Mouse (Mus musculus) neural tube, embryonic 15.5 days (tissue): ENCODE data around the gene Lman2l. TPM values are rescaled to one million over a fixed set of nuclear protein-coding genes. Genes with fewer than 3 reads are reported as not detected.

Experiments
- ATAC-seq: fragments of 200-750 bp; cut with Nextera tagmentation; 2 replicates; pipeline ENCODE4 v1.8.0; 2017; ENCODE audit warnings: mild to moderate bottlenecking, moderate TSS enrichment, moderate library complexity; ENCODE audit not compliant: low FRiP score
- H3K27ac ChIP-seq: fragments of 300-500 bp; sonication (generic); replicated peaks from 2 replicates; pipeline ENCODE4 v1.5.1; 2015; ENCODE audit warnings: mild to moderate bottlenecking, inconsistent platforms
- H3K27me3 ChIP-seq: fragments of 300-500 bp; sonication (generic); replicated peaks from 2 replicates; pipeline ENCODE4 v1.6.1; 2015; ENCODE audit warnings: inconsistent platforms
- H3K36me3 ChIP-seq: fragments of 300-500 bp; sonication (generic); 2 replicates; pipeline ENCODE4 v1.6.1; 2015; ENCODE audit warnings: inconsistent platforms
- H3K4me1 ChIP-seq: fragments of 300-500 bp; sonication (generic); 2 replicates; pipeline ENCODE4 v1.6.1; 2015; ENCODE audit warnings: inconsistent platforms
- H3K4me2 ChIP-seq: fragments of 300-500 bp; sonication (generic); 2 replicates; pipeline ENCODE4 v1.6.1; 2015; ENCODE audit warnings: inconsistent platforms, mild to moderate bottlenecking, moderate library complexity
- H3K4me3 ChIP-seq: fragments of 300-500 bp; sonication (generic); replicated peaks from 2 replicates; pipeline ENCODE4 v1.5.1; 2015; ENCODE audit warnings: mild to moderate bottlenecking, inconsistent platforms
- H3K9ac ChIP-seq: fragments of 300-500 bp; sonication (generic); replicated peaks from 2 replicates; pipeline ENCODE4 v1.6.1; 2015; ENCODE audit warnings: mild to moderate bottlenecking, inconsistent platforms
- H3K9me3 ChIP-seq: fragments of 300-500 bp; sonication (generic); replicated peaks from 2 replicates; pipeline ENCODE4 v1.6.1; 2016; ENCODE audit warnings: inconsistent platforms
- WGBS: fragments of 180-500 bp; shearing (Covaris S2); methylation state at CpG from one replicate; pipeline ENCODE4 v1.1.7; 2015; ENCODE audit warnings: mixed read lengths; 5-methylcytosine and 5-hydroxymethylcytosine counted together
- polyA plus RNA-seq: library from polyadenylated mRNA; unstranded; fragments of >200 nt; fragmentation: Nextera tagmentation; extraction: Ambion mirVana; gene quantifications from 2 replicates; pipeline ENCODE4 v1.2.1, GENCODE M21; 2015

Lman2l gene
- 69.4 and 73.6 TPM in 2 replicates for polyA plus RNA-seq

GRCm38 (mm10) chr1:36444471-36445464 is at the start of gene Lman2l:
TSS of gene Lman2l (minus strand) at chr1:36445271.
- peak; percentile 99 for ATAC-seq
- under 1% methylated on average over 57 of the region's 57 CpGs for WGBS

GRCm38 (mm10) chr1:36493299-36493698 is 48.2 kb upstream of the Lman2l start:
- H3K27ac ChIP-seq, result no peak overlapping the region
- ATAC-seq, result no peak
- H3K9me3 ChIP-seq, result no peaks in the 10 kb centered on the region
- H3K4me2 ChIP-seq, result no peak overlapping the region
- no peak overlapping the region for H3K4me3 ChIP-seq
- no peaks in the 10 kb centered on the region for H3K27me3 ChIP-seq
- H3K36me3 ChIP-seq, result no peaks in the 10 kb centered on the region
- no peak overlapping the region for H3K9ac ChIP-seq
- H3K4me1 ChIP-seq, result no peaks in the 10 kb centered on the region
- WGBS, result 86% methylated on average over 6 of the region's 6 CpGs

More at GRCm38 (mm10) chr1:36444471-36445464, at the start of gene Lman2l:
- Histone ChIP-seq H3K36me3 (peaks cover 4% of the 10 kb centered on the region; the same call in 1 of the 2 replicates), H3K4me3 (peak within 1 kb of the TSS; percentile 86), H3K9ac (peak within 1 kb of the TSS; percentile 72), H3K27ac (peak within 1 kb of the TSS; percentile 85), H3K27me3 (no peaks in the 10 kb centered on the region), H3K4me1 (peaks cover 8% of the 10 kb centered on the region), H3K9me3 (no peaks in the 10 kb centered on the region), H3K4me2 (peak within 1 kb of the TSS; percentile 79)

GRCm38 (mm10) chr1:36492416-36493139 is 47.5 kb upstream of the Lman2l start:
- no peak overlapping the region for H3K4me3 ChIP-seq
- H3K27ac ChIP-seq, result no peak overlapping the region
- WGBS, result 61% methylated on average over 9 of the region's 9 CpGs
- H3K4me2 ChIP-seq, result no peak overlapping the region
- no peak overlapping the region for H3K9ac ChIP-seq
- no peaks in the 10 kb centered on the region for H3K36me3 ChIP-seq
- H3K27me3 ChIP-seq, result no peaks in the 10 kb centered on the region
- no peaks in the 10 kb centered on the region for H3K9me3 ChIP-seq
- no peak; the same call in 1 of the 2 replicates for ATAC-seq
- H3K4me1 ChIP-seq, result no peaks in the 10 kb centered on the region

- ATAC-seq, result no peak
- H3K4me2 ChIP-seq, result no peak overlapping the region
- 61% methylated on average over 6 of the region's 6 CpGs for WGBS
These were observed 44.6 kb upstream of the Lman2l start for GRCm38 (mm10) chr1:36489661-36490060.

GRCm38 (mm10) chr1:36487111-36487510 is 42.0 kb upstream of the Lman2l start:
- no peaks in the 10 kb centered on the region for H3K9me3 ChIP-seq
- 72% methylated on average over 9 of the region's 9 CpGs for WGBS
- ATAC-seq, result no peak
- H3K36me3 ChIP-seq, result no peaks in the 10 kb centered on the region
- no peak overlapping the region for H3K9ac ChIP-seq
- H3K27me3 ChIP-seq, result no peaks in the 10 kb centered on the region
- H3K4me3 ChIP-seq, result no peak overlapping the region
- no peak overlapping the region for H3K27ac ChIP-seq
- H3K4me2 ChIP-seq, result no peak overlapping the region
- H3K4me1 ChIP-seq, result peaks cover 10% of the 10 kb centered on the region

More at GRCm38 (mm10) chr1:36489661-36490060, 44.6 kb upstream of the Lman2l start:
- no peak overlapping the region for H3K4me3 ChIP-seq
- H3K4me1 ChIP-seq, result 0 out of 2 replicates have a peak, but pooled peaks cover under 1% of the 10 kb centered on the region
- H3K36me3 ChIP-seq, result no peaks in the 10 kb centered on the region
- H3K9me3 ChIP-seq, result no peaks in the 10 kb centered on the region
- H3K27ac ChIP-seq, result no peak overlapping the region
- no peaks in the 10 kb centered on the region for H3K27me3 ChIP-seq
- no peak overlapping the region for H3K9ac ChIP-seq

- no peak for ATAC-seq
- H3K9ac ChIP-seq, result no peak overlapping the region
- no peaks in the 10 kb centered on the region for H3K27me3 ChIP-seq
- no peak overlapping the region for H3K4me2 ChIP-seq
- no peak overlapping the region for H3K27ac ChIP-seq
- H3K36me3 ChIP-seq, result no peaks in the 10 kb centered on the region
- WGBS, result 77% methylated on average over 7 of the region's 7 CpGs
- no peak overlapping the region for H3K4me3 ChIP-seq
- no peaks in the 10 kb centered on the region for H3K9me3 ChIP-seq
- peaks cover 10% of the 10 kb centered on the region for H3K4me1 ChIP-seq
These were observed 40.0 kb upstream of the Lman2l start for GRCm38 (mm10) chr1:36485080-36485479.

GRCm38 (mm10) chr1:36483825-36484224 is 38.8 kb upstream of the Lman2l start:
- no peaks in the 10 kb centered on the region for H3K27me3 ChIP-seq

GRCm38 (mm10) chr1:36479903-36480899 is 35.1 kb upstream of the Lman2l start:
- H3K27me3 ChIP-seq, result no peaks in the 10 kb centered on the region
- no peaks in the 10 kb centered on the region for H3K9me3 ChIP-seq
- H3K36me3 ChIP-seq, result no peaks in the 10 kb centered on the region
- peaks cover 39% of the 10 kb centered on the region for H3K4me1 ChIP-seq
- H3K4me3 ChIP-seq, result no peak overlapping the region
- H3K27ac ChIP-seq, result no peak overlapping the region
- no peak overlapping the region for H3K4me2 ChIP-seq
- 82% methylated on average over 12 of the region's 12 CpGs for WGBS
- no peak overlapping the region for H3K9ac ChIP-seq
- no peak for ATAC-seq

More at GRCm38 (mm10) chr1:36483825-36484224, 38.8 kb upstream of the Lman2l start:
- H3K4me1 ChIP-seq, result peaks cover 12% of the 10 kb centered on the region
- H3K36me3 ChIP-seq, result no peaks in the 10 kb centered on the region
- ATAC-seq, result no peak
- H3K27ac ChIP-seq, result no peak overlapping the region
- 82% methylated on average over 4 of the region's 4 CpGs for WGBS
- H3K9ac ChIP-seq, result no peak overlapping the region
- H3K9me3 ChIP-seq, result no peaks in the 10 kb centered on the region
- no peak overlapping the region for H3K4me2 ChIP-seq
- H3K4me3 ChIP-seq, result no peak overlapping the region

- H3K9me3 ChIP-seq, result no peaks in the 10 kb centered on the region
- H3K4me1 ChIP-seq, result peaks cover 48% of the 10 kb centered on the region
- H3K27me3 ChIP-seq, result no peaks in the 10 kb centered on the region
- H3K27ac ChIP-seq, result no peak overlapping the region
- H3K4me3 ChIP-seq, result no peak overlapping the region
- no peaks in the 10 kb centered on the region for H3K36me3 ChIP-seq
- ATAC-seq, result no peak
- 65% methylated on average over 2 of the region's 2 CpGs for WGBS
- H3K9ac ChIP-seq, result no peak overlapping the region
- no peak overlapping the region for H3K4me2 ChIP-seq
These were observed 33.3 kb upstream of the Lman2l start for GRCm38 (mm10) chr1:36478343-36478795.

- Histone ChIP-seq H3K9ac (no peak overlapping the region), H3K4me1 (peaks cover 65% of the 10 kb centered on the region), H3K27me3 (no peaks in the 10 kb centered on the region), H3K4me2 (peak overlapping the region; percentile 83), H3K9me3 (no peaks in the 10 kb centered on the region), H3K4me3 (no peak overlapping the region), H3K27ac (no peak overlapping the region), H3K36me3 (no peaks in the 10 kb centered on the region)
- 88% methylated on average over 7 of the region's 7 CpGs for WGBS
- no peak for ATAC-seq
These were observed 31.4 kb upstream of the Lman2l start for GRCm38 (mm10) chr1:36476426-36476825.
